Mouse (Mus musculus): ENCODE measurements at regions not wholly inside any gene's neighbourhood (a gene's known extent, or its start where the extent isn't known, plus 50 kb on each side); places are given as distances from the start of the nearest gene placed in this dataset.

DNA sequence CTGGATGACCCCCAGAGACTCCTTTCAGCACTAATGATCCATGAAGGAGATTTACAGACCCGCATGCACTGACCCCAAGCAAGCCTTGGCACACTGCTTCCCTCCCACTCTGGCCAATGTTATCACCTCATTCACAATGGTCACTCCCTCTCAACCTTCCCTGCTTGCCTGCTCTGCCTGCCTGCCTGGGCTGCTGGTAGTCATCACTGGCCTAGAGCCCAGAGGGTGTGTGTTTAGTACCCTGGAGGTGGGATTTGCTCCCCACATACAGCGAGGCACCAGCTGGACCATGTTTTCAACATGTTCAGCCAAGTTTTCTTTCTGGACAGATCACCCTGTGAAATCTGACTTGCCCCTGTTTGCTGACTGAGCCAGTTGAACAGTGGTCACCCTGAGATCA lies 147.9 kb downstream of the Lyplal1 start:
- TF ChIP-seq CTCF (conservative IDR thresholded peaks at IDR 0.05; ENCODE audit: low read length): no peak
- no peak for TF ChIP-seq NANOG (IDR thresholded peaks at IDR 0.05; ENCODE audit: borderline replicate concordance, low read length)
- no peak for TF ChIP-seq POU5F1 (IDR thresholded peaks at IDR 0.05; ENCODE audit: borderline replicate concordance, low read length)
